Mouse (Mus musculus) layer of hippocampus, adult 18-20 months (tissue): Measurements from ENCODE around the gene Olfr1079. TPM values are rescaled to one million over a fixed set of nuclear protein-coding genes. Genes with fewer than 3 reads are reported as not detected.
A peak's percentile ranks its signal among the peaks of the same experiment; 100 is the strongest.
"Not testable (repeated sequence)": the region's sequence is repeated elsewhere in the genome, so short reads cannot be mapped to it uniquely, and the experiment has no call there.

Source experiments
- DNase-seq, 2 experiments: peaks; one replicate each; pipeline ENCODE4 v3.0.0; 2022; ENCODE audit warnings: low spot score in 2 of 2
- long read RNA-seq: library from polyadenylated mRNA; stranded (forward); transcript quantifications from one replicate; pipeline ENCODE4 v2.0.0, GENCODE M21; 2021
- total RNA-seq, 2 experiments: library from RNA; stranded (reverse); gene quantifications; 2 replicates each; pipeline ENCODE4 v1.2.3; 2021

Gene Olfr1079
- total RNA-seq: not detected
- long read RNA-seq: 0 reads

DNA sequence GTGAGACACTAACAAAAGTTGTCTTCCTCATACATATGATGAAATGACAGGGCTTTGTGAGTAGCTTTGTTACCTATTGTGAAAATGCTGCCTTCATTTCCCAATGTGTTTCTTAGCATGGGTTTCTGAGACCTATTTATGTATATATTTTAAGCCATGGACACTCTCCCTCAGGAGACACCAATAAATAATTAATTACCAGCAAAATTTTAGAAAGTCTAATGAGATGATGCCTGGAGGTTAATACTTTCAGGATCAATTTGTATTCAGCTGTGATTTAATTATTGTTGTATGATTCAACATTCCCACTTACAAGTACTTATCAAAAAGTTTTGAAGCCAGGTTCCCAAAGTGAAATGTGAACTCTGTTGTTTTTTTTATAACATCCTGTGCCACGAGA is at the start of gene Olfr1079:
Gene Olfr1079 (minus strand): TSS at position 101 of the 400 bp plus-strand sequence.
- no peak for DNase-seq

DNA sequence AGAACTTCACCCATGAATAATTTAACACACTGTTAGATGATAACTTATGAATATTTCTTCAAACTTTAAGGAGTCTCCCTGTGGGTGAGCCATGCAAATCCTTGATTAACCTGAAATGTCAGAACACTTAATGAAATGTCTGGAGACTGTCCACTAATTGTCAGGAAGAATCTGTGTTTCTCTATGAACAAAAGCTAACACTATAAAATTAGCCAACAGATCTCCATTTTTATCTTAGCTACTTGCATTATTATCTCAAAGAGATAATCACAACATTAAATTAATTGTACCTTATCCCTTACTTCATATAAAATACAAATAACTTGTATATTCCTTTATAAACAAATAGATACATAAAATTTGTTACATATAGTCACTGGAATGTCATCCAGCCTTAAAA is 15.9 kb upstream of the Olfr1079 start, which contains the start of gene Olfr1080:
Gene Olfr1080 (minus strand): TSS at position 101 of the 400 bp plus-strand sequence.
- DNase-seq: not testable (repeated sequence)

DNA sequence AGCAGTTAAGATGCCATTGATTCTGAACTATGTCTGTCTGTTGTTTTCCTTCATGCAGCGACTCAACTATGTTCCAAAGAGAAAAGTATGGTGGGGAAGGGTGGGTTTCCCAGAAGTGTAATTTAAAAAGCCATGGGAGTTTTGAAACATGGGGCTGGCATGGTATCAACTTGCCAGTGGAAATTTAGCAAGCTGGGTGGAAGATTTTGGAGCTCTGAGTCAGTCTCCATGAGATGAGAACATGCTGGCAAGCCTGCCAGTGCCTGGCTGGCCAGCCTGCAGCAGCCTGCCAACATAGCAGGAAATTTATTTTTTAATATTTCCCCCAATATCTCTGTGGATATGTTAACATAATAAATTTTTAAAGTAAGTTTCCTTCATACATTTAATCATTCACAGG is 11.3 kb downstream of the Olfr1079 start:
- DNase-seq: peak; percentile 39 to 59

DNA sequence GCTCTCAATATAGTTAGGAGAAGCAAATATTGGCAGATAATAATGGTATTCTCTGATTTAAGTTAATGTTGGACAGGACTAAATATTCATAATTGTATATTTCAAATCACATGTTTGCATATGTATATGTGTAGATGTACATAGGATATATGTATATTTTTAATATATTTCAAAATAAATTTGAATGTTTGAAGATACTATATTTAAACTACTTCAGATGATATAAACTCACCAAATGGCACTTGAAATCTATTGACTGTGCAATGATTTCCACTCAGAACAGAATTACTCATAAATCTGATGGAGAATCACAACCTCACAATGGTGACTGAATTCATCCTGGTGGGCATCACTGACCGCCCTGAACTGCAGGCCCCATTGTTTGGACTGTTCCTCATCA is 34.1 kb downstream of the Olfr1079 start, which contains the start of gene Olfr1076:
Gene Olfr1076 (plus strand): TSS at position 301 of the 400 bp plus-strand sequence.
- DNase-seq: no peak

DNA sequence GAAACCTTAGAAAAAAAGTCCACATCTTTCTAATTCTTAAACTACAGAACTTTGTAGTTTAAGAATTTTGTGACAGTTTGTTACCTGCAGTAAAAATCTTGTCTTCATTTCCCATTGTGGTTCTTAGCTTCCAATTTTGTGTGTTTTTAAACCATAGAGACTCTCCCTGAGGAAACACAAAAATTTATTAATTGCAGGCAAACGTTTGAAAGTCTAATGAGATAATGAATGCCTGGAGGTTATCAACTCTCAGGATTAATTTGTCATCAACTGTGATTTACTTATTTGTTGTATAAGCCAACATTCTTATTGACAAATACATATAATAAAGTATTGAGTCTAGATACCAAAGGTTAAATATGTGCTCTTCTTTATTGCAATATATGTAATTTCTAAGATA is 55.0 kb downstream of the Olfr1079 start, which contains the start of gene Olfr228:
Gene Olfr228 (minus strand): TSS at position 101 of the 400 bp plus-strand sequence.
- DNase-seq: no peak

Other genes starting within 250 kb of the Olfr1079 start
- gene Olfr1053, start 227.2 kb downstream of the Olfr1079 start, total RNA-seq: not detected
- gene Olfr1054, start 207.0 kb downstream of the Olfr1079 start, total RNA-seq: not detected
- not detected for gene Olfr1055, start 192.2 kb downstream of the Olfr1079 start, total RNA-seq
- gene Olfr1056, start 180.0 kb downstream of the Olfr1079 start, total RNA-seq: not detected
- not detected for gene Olfr1057, start 164.1 kb downstream of the Olfr1079 start, total RNA-seq
- not detected for gene Olfr1058, start 153.9 kb downstream of the Olfr1079 start, total RNA-seq
- not detected for gene Olfr1061, start 128.4 kb downstream of the Olfr1079 start, total RNA-seq
- not detected for gene Olfr1062, start 115.7 kb downstream of the Olfr1079 start, total RNA-seq
- not detected for gene Olfr1065, start 91.9 kb downstream of the Olfr1079 start, total RNA-seq
- gene Olfr1066, start 86.2 kb downstream of the Olfr1079 start, total RNA-seq: not detected
- gene Olfr228, start 55.1 kb downstream of the Olfr1079 start, total RNA-seq: not detected
- not detected for gene Olfr1076, start 34.0 kb downstream of the Olfr1079 start, total RNA-seq
- not detected for gene Olfr1080, start 15.8 kb upstream of the Olfr1079 start, total RNA-seq
- not detected for gene Olfr1082, start 56.5 kb upstream of the Olfr1079 start, total RNA-seq
- gene Olfr1084, start 97.2 kb upstream of the Olfr1079 start, total RNA-seq: not detected
- not detected for gene Olfr1085, start 119.5 kb upstream of the Olfr1079 start, total RNA-seq
- gene Olfr1086, start 137.6 kb upstream of the Olfr1079 start, total RNA-seq: not detected
- not detected for gene Olfr1087, start 155.9 kb upstream of the Olfr1079 start, total RNA-seq
- not detected for gene Olfr1089, start 191.2 kb upstream of the Olfr1079 start, total RNA-seq
- not detected for gene Olfr1090, start 216.5 kb upstream of the Olfr1079 start, total RNA-seq
- not detected for gene Olfr1093, start 240.0 kb upstream of the Olfr1079 start, total RNA-seq